Mouse (Mus musculus): ENCODE measurements around the gene Fam57b. TPM values are rescaled to one million over a fixed set of nuclear protein-coding genes. Genes with fewer than 3 reads are reported as not detected.
"Not testable (repeated sequence)": the region's sequence is repeated elsewhere in the genome, so short reads cannot be mapped to it uniquely, and the experiment has no call there.

Gene Fam57b
- polyA plus RNA-seq, 1 experiment from 2014 or later: 27.0 TPM

- H3K27me3 ChIP-seq: no peaks in the 10 kb centered on the region
- H3K9me3 ChIP-seq (replicated peaks): no peaks in the 10 kb centered on the region
- no peak overlapping the region for H3K4me3 ChIP-seq
- no peak overlapping the region for H3K27ac ChIP-seq
- ATAC-seq: no peak
- H3K9ac ChIP-seq: no peak overlapping the region
- WGBS: 91% methylated on average over 9 of the region's 9 CpGs
- H3K4me2 ChIP-seq: no peak overlapping the region
- H3K36me3 ChIP-seq (ENCODE audit: poor library complexity, severe bottlenecking): peaks cover 87% of the 10 kb centered on the region
- peaks cover 27% of the 10 kb centered on the region for H3K4me1 ChIP-seq
These were observed 31.9 kb upstream of the Fam57b start for GRCm38 (mm10) chr7:126765540-126765939.

DNA sequence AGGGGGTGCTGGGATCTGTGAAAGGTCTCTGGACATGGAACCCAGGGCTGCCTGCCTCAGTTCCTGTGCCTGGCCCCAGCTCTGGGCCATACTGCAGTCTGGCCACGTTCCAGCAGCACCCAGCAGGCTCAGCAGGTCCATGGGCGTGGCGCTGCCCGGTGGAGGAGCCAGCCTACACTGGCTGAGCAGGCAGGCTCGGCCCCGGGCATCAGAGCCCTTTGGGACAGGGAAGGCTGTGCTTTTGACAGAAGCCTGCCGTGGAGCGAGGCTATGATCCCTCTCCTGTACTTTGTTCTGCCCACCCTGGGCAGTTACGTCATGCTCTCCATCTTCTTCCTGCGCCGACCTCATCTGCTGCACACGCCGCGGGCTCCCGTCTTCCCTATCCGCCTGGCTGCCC, 31.3 kb upstream of the Fam57b start, which contains the start of gene Gdpd3:
Gene Gdpd3 (plus strand): TSS at position 134 of the 400 bp plus-strand sequence.
- Histone ChIP-seq H3K27me3 (no peaks in the 10 kb centered on the region), H3K9ac (no peak within 1 kb of the TSS), H3K4me2 (no peak within 1 kb of the TSS), H3K9me3 (replicated peaks) (no peaks in the 10 kb centered on the region), H3K4me1 (peaks cover 20% of the 10 kb centered on the region), H3K4me3 (no peak within 1 kb of the TSS), H3K27ac (no peak within 1 kb of the TSS; the same call in 1 of the 2 replicates), H3K36me3 (ENCODE audit: poor library complexity, severe bottlenecking) (peaks cover 93% of the 10 kb centered on the region)
- WGBS: 94% methylated on average over 16 of the region's 16 CpGs
- no peak for ATAC-seq

- 97% methylated on average over 8 of the region's 8 CpGs for WGBS
- no peak overlapping the region for H3K9ac ChIP-seq
- peaks cover 91% of the 10 kb centered on the region for H3K36me3 ChIP-seq (ENCODE audit: poor library complexity, severe bottlenecking)
These were observed 30.5 kb upstream of the Fam57b start for GRCm38 (mm10) chr7:126767001-126767400.

DNA sequence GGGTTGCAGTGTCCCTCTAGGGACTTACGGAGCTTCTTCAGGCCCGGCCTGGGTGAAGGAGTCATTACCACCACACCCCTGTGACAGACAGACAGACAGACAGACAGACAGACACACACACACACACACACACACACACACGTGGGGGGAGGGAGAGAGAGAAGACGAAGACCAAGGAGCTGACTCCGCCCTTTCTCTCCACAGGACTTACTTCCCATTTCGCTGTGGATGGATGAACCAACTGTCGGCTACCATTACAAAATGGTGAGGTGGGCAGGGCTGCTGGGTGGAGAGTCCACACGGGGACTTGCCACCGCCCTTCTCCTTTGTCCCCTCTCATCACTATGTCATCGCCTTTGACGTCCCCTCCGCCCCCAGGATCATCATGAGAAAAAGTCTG, 26.7 kb upstream of the Fam57b start:
- Histone ChIP-seq H3K4me3 (no peak overlapping the region), H3K27ac (no peak overlapping the region), H3K4me1 (peaks cover 3% of the 10 kb centered on the region), H3K27me3 (no peaks in the 10 kb centered on the region), H3K36me3 (ENCODE audit: poor library complexity, severe bottlenecking) (peaks cover 63% of the 10 kb centered on the region), H3K9ac (no peak overlapping the region), H3K4me2 (no peak overlapping the region), H3K9me3 (replicated peaks) (no peaks in the 10 kb centered on the region)
- ATAC-seq: no peak
- WGBS: 86% methylated on average over 12 of the region's 12 CpGs

More at GRCm38 (mm10) chr7:126767001-126767400, 30.5 kb upstream of the Fam57b start:
- ATAC-seq: no peak
- Histone ChIP-seq H3K4me3 (no peak overlapping the region), H3K27ac (no peak overlapping the region), H3K27me3 (no peaks in the 10 kb centered on the region), H3K4me1 (peaks cover 12% of the 10 kb centered on the region), H3K4me2 (no peak overlapping the region), H3K9me3 (replicated peaks) (no peaks in the 10 kb centered on the region)

DNA sequence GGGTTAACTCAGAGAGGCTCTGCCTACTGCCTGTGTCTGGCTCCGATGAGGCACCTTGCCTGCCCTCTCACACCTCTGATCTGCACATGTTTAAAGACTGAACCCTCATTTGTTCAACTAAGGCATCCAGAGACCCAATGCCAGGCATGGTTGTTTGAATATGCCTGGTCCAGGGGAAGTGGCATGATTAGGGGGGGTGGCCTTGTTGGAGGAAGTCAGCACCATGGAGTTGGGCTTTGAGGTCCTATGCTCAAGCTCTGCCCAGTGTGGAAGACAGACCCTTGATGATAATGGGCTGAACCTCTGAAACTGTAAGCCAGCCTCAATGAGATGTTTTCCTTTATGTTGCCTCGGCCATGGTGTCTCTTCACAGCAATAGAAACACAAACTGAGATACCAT, 24.1 kb upstream of the Fam57b start:
- H3K4me2 ChIP-seq: no peak overlapping the region
- H3K27ac ChIP-seq: no peak overlapping the region
- ATAC-seq: no peak
- no peak overlapping the region for H3K4me3 ChIP-seq
- H3K4me1 ChIP-seq: peaks cover 25% of the 10 kb centered on the region
- peaks cover 42% of the 10 kb centered on the region for H3K36me3 ChIP-seq (ENCODE audit: poor library complexity, severe bottlenecking)
- 86% methylated on average over 2 of the region's 2 CpGs for WGBS
- H3K9ac ChIP-seq: no peak overlapping the region
- no peaks in the 10 kb centered on the region for H3K9me3 ChIP-seq (replicated peaks)
- no peaks in the 10 kb centered on the region for H3K27me3 ChIP-seq

- no peaks in the 10 kb centered on the region for H3K27me3 ChIP-seq
- ATAC-seq: no peak
- no peak overlapping the region for H3K27ac ChIP-seq
- peaks cover 35% of the 10 kb centered on the region for H3K4me1 ChIP-seq
- H3K36me3 ChIP-seq (ENCODE audit: poor library complexity, severe bottlenecking): peaks cover 37% of the 10 kb centered on the region
- H3K9ac ChIP-seq: no peak overlapping the region
- no peak overlapping the region for H3K4me2 ChIP-seq
- 82% methylated on average over 2 of the region's 2 CpGs for WGBS
- H3K4me3 ChIP-seq: no peak overlapping the region
- no peaks in the 10 kb centered on the region for H3K9me3 ChIP-seq (replicated peaks)
These were observed 23.0 kb upstream of the Fam57b start for GRCm38 (mm10) chr7:126774463-126774862.

GRCm38 (mm10) chr7:126775185-126775977, 22.1 kb upstream of the Fam57b start:
- peak overlapping the region; percentile 97; the same call in 1 of the 2 replicates for H3K4me2 ChIP-seq
- ATAC-seq: no peak
- no peak overlapping the region for H3K4me3 ChIP-seq
- H3K9me3 ChIP-seq (replicated peaks): no peaks in the 10 kb centered on the region
- peak overlapping the region; percentile 93 for H3K9ac ChIP-seq
- H3K36me3 ChIP-seq (ENCODE audit: poor library complexity, severe bottlenecking): peaks cover 28% of the 10 kb centered on the region
- 83% methylated on average over 10 of the region's 10 CpGs for WGBS
- no peaks in the 10 kb centered on the region for H3K27me3 ChIP-seq
- H3K4me1 ChIP-seq: peaks cover 44% of the 10 kb centered on the region
- H3K27ac ChIP-seq: peak overlapping the region; percentile 79; the same call in 1 of the 2 replicates

- Histone ChIP-seq H3K9ac (peak overlapping the region; percentile 93), H3K27ac (peak overlapping the region; percentile 79), H3K4me2 (peak overlapping the region; percentile 97), H3K4me1 (peaks cover 47% of the 10 kb centered on the region), H3K4me3 (peak overlapping the region; percentile 81; the same call in 1 of the 2 replicates), H3K27me3 (no peaks in the 10 kb centered on the region), H3K9me3 (replicated peaks) (no peaks in the 10 kb centered on the region), H3K36me3 (ENCODE audit: poor library complexity, severe bottlenecking) (peaks cover 23% of the 10 kb centered on the region)
- 74% methylated on average over 3 of the region's 3 CpGs for WGBS
- ATAC-seq: no peak
These were observed 21.6 kb upstream of the Fam57b start for GRCm38 (mm10) chr7:126775978-126776234.

GRCm38 (mm10) chr7:126776598-126777057, 20.8 kb upstream of the Fam57b start, which contains the start of gene Ypel3:
Gene Ypel3, plus strand, starts transcription at chr7:126776955.
- H3K9ac ChIP-seq: peak within 1 kb of the TSS; percentile 93
- H3K4me3 ChIP-seq: peak within 1 kb of the TSS; percentile 81
- H3K4me1 ChIP-seq: peaks cover 54% of the 10 kb centered on the region
- no peaks in the 10 kb centered on the region for H3K9me3 ChIP-seq (replicated peaks)
- no peaks in the 10 kb centered on the region for H3K27me3 ChIP-seq
- under 1% methylated on average over 35 of the region's 37 CpGs for WGBS
- ATAC-seq: peak; percentile 90
- H3K4me2 ChIP-seq: peak within 1 kb of the TSS; percentile 97
- peak within 1 kb of the TSS; percentile 79 for H3K27ac ChIP-seq
- H3K36me3 ChIP-seq (ENCODE audit: poor library complexity, severe bottlenecking): peaks cover 17% of the 10 kb centered on the region

- H3K4me1 ChIP-seq: peaks cover 55% of the 10 kb centered on the region
- no peaks in the 10 kb centered on the region for H3K27me3 ChIP-seq
- peak overlapping the region; percentile 97 for H3K4me2 ChIP-seq
- H3K36me3 ChIP-seq (ENCODE audit: poor library complexity, severe bottlenecking): peaks cover 17% of the 10 kb centered on the region
- H3K27ac ChIP-seq: peak overlapping the region; percentile 79
- WGBS: 52% methylated on average over 10 of the region's 10 CpGs
- no peak for ATAC-seq
- peak overlapping the region; percentile 81 for H3K4me3 ChIP-seq
- H3K9me3 ChIP-seq (replicated peaks): no peaks in the 10 kb centered on the region
- H3K9ac ChIP-seq: peak overlapping the region; percentile 93
These were observed 20.0 kb upstream of the Fam57b start for GRCm38 (mm10) chr7:126777476-126777875.

- ATAC-seq: no peak
- Histone ChIP-seq H3K9ac (peak overlapping the region; percentile 93; the same call in 1 of the 2 replicates), H3K36me3 (ENCODE audit: poor library complexity, severe bottlenecking) (peaks cover 16% of the 10 kb centered on the region), H3K4me3 (peak overlapping the region; percentile 81; the same call in 1 of the 2 replicates), H3K27ac (peak overlapping the region; percentile 79; the same call in 1 of the 2 replicates), H3K9me3 (replicated peaks) (no peaks in the 10 kb centered on the region), H3K4me2 (peak overlapping the region; percentile 97), H3K4me1 (peaks cover 55% of the 10 kb centered on the region), H3K27me3 (no peaks in the 10 kb centered on the region)
- 84% methylated on average over 3 of the region's 3 CpGs for WGBS
These were observed 19.3 kb upstream of the Fam57b start for GRCm38 (mm10) chr7:126778147-126778546.

DNA sequence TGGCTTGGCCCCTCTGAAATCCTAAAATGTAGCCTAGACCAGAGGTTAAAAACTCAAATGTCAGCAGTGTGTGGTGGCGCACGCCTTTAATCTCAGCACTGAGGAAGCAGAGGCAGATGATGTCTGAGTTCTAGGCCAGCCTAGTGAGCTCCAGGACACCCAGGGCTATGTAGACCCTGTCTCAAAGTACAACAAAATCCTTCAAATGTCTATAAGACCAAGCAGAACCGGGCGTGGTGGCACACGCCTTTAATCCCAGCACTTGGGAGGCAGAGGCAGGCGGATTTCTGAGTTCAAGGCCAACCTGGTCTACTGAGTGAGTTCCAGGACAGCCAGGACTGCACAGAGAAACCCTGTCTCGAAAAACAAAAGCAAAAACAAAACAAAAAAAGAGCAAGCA, 18.4 kb upstream of the Fam57b start:
- WGBS: 92% methylated on average over 7 of the region's 7 CpGs
- H3K9ac ChIP-seq; H3K4me3 ChIP-seq; H3K9me3 ChIP-seq (replicated peaks); ATAC-seq; H3K27me3 ChIP-seq; H3K4me2 ChIP-seq: not testable (repeated sequence)
- Histone ChIP-seq H3K4me1 (peaks cover 55% of the 10 kb centered on the region), H3K36me3 (ENCODE audit: poor library complexity, severe bottlenecking) (peaks cover 15% of the 10 kb centered on the region), H3K27ac (0 out of 2 replicates have a peak overlapping the region, but pooled peaks have one; percentile 5)
